Mouse (Mus musculus) heart, adult 2 months (tissue): Measurements from ENCODE around the gene Kansl2. TPM values are rescaled to one million over a fixed set of nuclear protein-coding genes. Genes with fewer than 3 reads are reported as not detected.

Experiments
- DNase-seq, 2 experiments: peaks; one replicate each; pipeline ENCODE4 v3.0.0; 2021
- H3K27ac ChIP-seq: fragments of 200-600 bp; 2 replicates; pipeline ENCODE4 v1.8.1; 2022
- H3K27me3 ChIP-seq: fragments of 200-500 bp; 2 replicates; pipeline ENCODE4 v1.6.1; 2012; ENCODE audit warnings: mild to moderate bottlenecking, low read length, inconsistent platforms, mixed read lengths; ENCODE audit not compliant: control insufficient read depth, insufficient read depth
- H3K36me3 ChIP-seq: fragments of 200-500 bp; 2 replicates; pipeline ENCODE4 v1.6.1; 2012; ENCODE audit warnings: low read length, inconsistent platforms; ENCODE audit not compliant: control insufficient read depth, insufficient read depth
- H3K4me1 ChIP-seq: fragments of 200-500 bp; 2 replicates; pipeline ENCODE4 v1.6.1; 2011; ENCODE audit warnings: low read length; ENCODE audit not compliant: control insufficient read depth, insufficient read depth
- H3K4me3 ChIP-seq: fragments of 200-600 bp; 2 replicates; pipeline ENCODE4 v1.8.1; 2022
- H3K79me2 ChIP-seq: fragments of 200-500 bp; replicated peaks from 2 replicates; pipeline ENCODE4 v1.6.1; 2012; ENCODE audit warnings: mild to moderate bottlenecking, inconsistent platforms, low read length, moderate library complexity, mixed read lengths; ENCODE audit not compliant: control insufficient read depth, insufficient read depth
- H3K9ac ChIP-seq: fragments of 200-500 bp; 2 replicates; pipeline ENCODE4 v1.6.1; 2012; ENCODE audit warnings: low read depth, mild to moderate bottlenecking, control low read depth, inconsistent platforms, low read length, mixed read lengths
- CTCF ChIP-seq: fragments of 200-600 bp; IDR thresholded peaks from 2 replicates; pipeline ENCODE4 v1.8.1; 2022; ENCODE audit warnings: antibody characterized with exemption, mild to moderate bottlenecking, moderate library complexity
- EP300 ChIP-seq: fragments of 200-500 bp; IDR thresholded peaks from 2 replicates; pipeline ENCODE4 v1.6.1; 2011; ENCODE audit warnings: low read depth, low read length, control low read depth; ENCODE audit not compliant: insufficient read depth
- POLR2A ChIP-seq: fragments of 200-500 bp; IDR thresholded peaks from 2 replicates; pipeline ENCODE4 v1.6.1; 2011; ENCODE audit warnings: mild to moderate bottlenecking, low read depth, low read length, control low read depth; ENCODE audit not compliant: insufficient read depth
- WGBS: fragments of 180-500 bp; shearing (Covaris S2); methylation state at CpG from one replicate; pipeline ENCODE4 v1.1.7; 2018; 5-methylcytosine and 5-hydroxymethylcytosine counted together
- intact Hi-C: fragments of 180-260 bp; cut with DNase I; formaldehyde crosslinking; loops from one replicate; pipeline ENCODE4 v1.15.1; 2025
- polyA plus RNA-seq: library from polyadenylated mRNA; depleted of rRNA; stranded (reverse); fragments of >200 nt; gene quantifications from 2 replicates; pipeline ENCODE4 v1.2.3, GENCODE M21; 2012
- total RNA-seq, 2 experiments: library from RNA; stranded (reverse); gene quantifications; 2 replicates each; pipeline ENCODE4 v1.2.3; 2021

Kansl2 gene
- total and polyA plus RNA-seq, 3 experiments, result 37.0 to 86.0 (median 74.5) TPM

DNA sequence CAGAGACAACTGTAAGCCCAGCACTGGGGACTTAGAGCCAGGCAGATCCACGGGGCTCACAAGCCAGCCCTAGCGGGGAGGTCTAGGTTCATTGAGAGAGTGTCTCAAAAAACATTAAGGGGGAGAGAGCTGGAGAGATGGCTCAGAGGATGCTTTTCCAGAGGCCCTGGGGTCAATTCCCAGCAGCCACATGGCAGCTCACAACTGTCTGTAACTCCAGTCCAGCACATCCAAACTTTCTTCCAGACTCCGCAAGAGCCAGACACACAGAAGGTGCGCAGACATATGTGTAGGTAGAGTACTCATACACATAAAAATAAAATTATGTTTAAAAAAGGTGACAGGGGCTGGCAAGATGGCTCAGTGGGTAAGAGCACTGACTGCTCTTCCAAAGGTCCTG lies 39.2 kb upstream of the Kansl2 start:
- 74% methylated on average over 4 of the region's 4 CpGs for WGBS
- intact Hi-C loops, result no loop called here

GRCm38 (mm10) chr15:98570873-98571538 lies 36.9 kb upstream of the Kansl2 start, which contains the start of the genes Ccnt1 and 4930415O20Rik:
TSS of gene Ccnt1 (minus strand) at chr15:98570923.
TSS of gene 4930415O20Rik (plus strand) at chr15:98571004.
- Histone ChIP-seq H3K4me3 (no peak within 1 kb of the TSS), H3K9ac (no peak within 1 kb of the TSS), H3K4me1 (peaks cover 4% of the 10 kb centered on the region), H3K27me3 (no peaks in the 10 kb centered on the region), H3K79me2 (peaks cover 2% of the 10 kb centered on the region), H3K36me3 (peaks cover 6% of the 10 kb centered on the region; the same call in 1 of the 2 replicates), H3K27ac (no peak within 1 kb of the TSS)
- intact Hi-C loops, result no loop called here
- DNase-seq, result no peak
- WGBS, result 62% methylated on average over 10 of the region's 10 CpGs
- no peak for TF ChIP-seq CTCF
- TF ChIP-seq POLR2A, result no peak
- TF ChIP-seq EP300, result no peak

More for the DNA sequence above, 39.2 kb upstream of the Kansl2 start:
- H3K27ac ChIP-seq, result no peak overlapping the region
- TF ChIP-seq CTCF, result no peak
- TF ChIP-seq EP300, result no peak
- no peak for TF ChIP-seq POLR2A
- H3K4me1 ChIP-seq, result peaks cover 4% of the 10 kb centered on the region
- no peak for DNase-seq
- H3K9ac ChIP-seq, result no peak overlapping the region
- H3K36me3 ChIP-seq, result peaks cover 2% of the 10 kb centered on the region; the same call in 1 of the 2 replicates
- H3K4me3 ChIP-seq, result no peak overlapping the region
- H3K27me3 ChIP-seq, result no peaks in the 10 kb centered on the region
- H3K79me2 ChIP-seq, result no peaks in the 10 kb centered on the region

GRCm38 (mm10) chr15:98569795-98570365 lies 35.8 kb upstream of the Kansl2 start:
- no peak for TF ChIP-seq POLR2A
- Histone ChIP-seq H3K4me3 (no peak overlapping the region), H3K9ac (no peak overlapping the region), H3K79me2 (peaks cover 3% of the 10 kb centered on the region), H3K27ac (no peak overlapping the region), H3K27me3 (no peaks in the 10 kb centered on the region), H3K4me1 (peaks cover 9% of the 10 kb centered on the region), H3K36me3 (peaks cover 11% of the 10 kb centered on the region)
- DNase-seq, result no peak
- intact Hi-C loops, result no loop called here
- WGBS, result 81% methylated on average over 4 of the region's 4 CpGs

DNA sequence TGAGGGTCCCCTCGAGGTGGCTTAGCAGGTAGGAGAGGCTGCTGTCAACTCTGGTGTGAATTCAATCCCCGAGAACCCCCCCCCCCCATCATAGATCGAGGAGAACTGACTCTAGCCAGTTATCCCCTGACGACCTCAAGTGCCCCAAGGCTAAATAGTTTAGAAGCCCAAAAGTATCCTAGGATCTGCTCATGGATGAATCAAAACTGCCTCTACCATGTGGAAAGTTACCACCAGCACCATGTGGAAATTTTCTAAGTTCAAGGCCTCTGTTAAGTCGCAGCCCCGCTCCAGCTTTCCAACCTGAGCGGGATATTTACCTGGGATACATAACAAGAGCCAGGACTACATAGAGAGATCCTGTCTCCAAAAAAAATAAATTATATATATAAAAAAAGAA lies 35.2 kb upstream of the Kansl2 start:
- Histone ChIP-seq H3K4me1 (peaks cover 10% of the 10 kb centered on the region), H3K9ac (no peak overlapping the region), H3K4me3 (no peak overlapping the region), H3K36me3 (peaks cover 15% of the 10 kb centered on the region), H3K27ac (no peak overlapping the region), H3K79me2 (peaks cover 5% of the 10 kb centered on the region), H3K27me3 (no peaks in the 10 kb centered on the region)
- WGBS, result 64% methylated on average over 7 of the region's 7 CpGs
- TF ChIP-seq POLR2A (no peak), EP300 (no peak), CTCF (no peak)
- intact Hi-C loops, result no loop called here
- DNase-seq, result no peak

DNA sequence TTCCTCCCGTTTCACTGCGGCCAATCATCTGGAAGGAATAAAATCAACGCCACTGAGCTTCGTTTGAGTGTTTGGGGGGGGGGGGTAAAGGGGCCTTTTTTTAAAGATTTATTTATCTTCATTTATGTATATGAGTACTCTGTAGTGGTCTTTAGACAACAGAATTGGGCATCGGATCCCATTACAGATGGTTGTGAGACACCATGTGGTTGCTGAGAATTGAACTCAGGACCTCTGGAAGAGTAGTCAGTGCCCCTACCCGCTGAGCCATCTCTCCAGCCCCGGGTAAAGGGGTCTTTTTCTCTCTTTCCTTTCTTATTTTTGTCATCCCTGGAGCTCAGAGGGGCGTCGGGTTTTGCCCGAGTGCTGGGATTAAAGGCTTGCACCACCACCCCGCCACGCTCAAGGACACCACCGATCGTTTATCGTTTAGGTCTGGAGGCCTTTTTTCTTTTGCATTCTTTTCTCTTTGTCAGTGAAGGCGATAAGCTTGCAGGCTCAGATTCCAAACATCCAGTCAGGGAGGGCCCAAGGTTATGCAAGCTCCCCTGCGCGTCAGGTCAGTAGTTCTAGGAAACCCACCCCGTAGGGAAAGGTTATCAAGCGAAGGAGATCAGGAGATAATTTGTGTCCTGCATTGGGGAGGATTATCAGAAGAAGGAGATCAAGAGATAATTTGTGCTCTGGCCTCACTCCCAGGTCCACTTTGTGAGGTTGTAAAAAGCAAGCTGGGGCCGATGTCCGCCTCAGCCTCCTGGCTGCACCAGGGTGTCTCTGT lies 34.4 kb upstream of the Kansl2 start:
- DNase-seq, result no peak
- peaks cover 15% of the 10 kb centered on the region for H3K36me3 ChIP-seq
- peak overlapping the region; percentile 89 for H3K4me3 ChIP-seq
- peak overlapping the region; percentile 94 for H3K27ac ChIP-seq
- intact Hi-C loops, result no loop called here
- H3K9ac ChIP-seq, result peak overlapping the region; percentile 93
- H3K4me1 ChIP-seq, result peaks cover 10% of the 10 kb centered on the region
- H3K27me3 ChIP-seq, result no peaks in the 10 kb centered on the region
- peaks cover 5% of the 10 kb centered on the region for H3K79me2 ChIP-seq
- WGBS, result 8% methylated on average over 22 of the region's 22 CpGs
- TF ChIP-seq CTCF, result no peak
- no peak for TF ChIP-seq EP300
- no peak for TF ChIP-seq POLR2A
